Mouse (Mus musculus): ENCODE data around the gene Man2a1.
"Not testable (repeated sequence)": the region's sequence is repeated elsewhere in the genome, so short reads cannot be mapped to it uniquely, and the experiment has no call there.

Man2a1 gene

GRCm38 (mm10) chr17:64754142-64754863, 153.8 kb downstream of the Man2a1 start:
- no peak for DNase-seq (ENCODE audit: extremely low read depth, low read depth)

- DNase-seq (ENCODE audit: extremely low read depth, low read depth), result no peak
Measured at GRCm38 (mm10) chr17:64755191-64755590, 154.7 kb downstream of the Man2a1 start.

- DNase-seq (ENCODE audit: extremely low read depth, low read depth), result not testable (repeated sequence)
Measured at GRCm38 (mm10) chr17:64762651-64763050, 162.1 kb downstream of the Man2a1 start.

GRCm38 (mm10) chr17:64763491-64763890, 163.0 kb downstream of the Man2a1 start:
- DNase-seq (ENCODE audit: extremely low read depth, low read depth), result no peak

GRCm38 (mm10) chr17:64764175-64765122, 163.9 kb downstream of the Man2a1 start:
- DNase-seq (ENCODE audit: extremely low read depth, low read depth), result no peak

- no peak for DNase-seq (ENCODE audit: extremely low read depth, low read depth)
Measured at GRCm38 (mm10) chr17:64765286-64765685, 164.8 kb downstream of the Man2a1 start.

GRCm38 (mm10) chr17:64766507-64766906, 166.0 kb downstream of the Man2a1 start:
- no peak for DNase-seq (ENCODE audit: extremely low read depth, low read depth)

- DNase-seq (ENCODE audit: extremely low read depth, low read depth), result no peak
Measured at GRCm38 (mm10) chr17:64770277-64770676, 169.7 kb downstream of the Man2a1 start.

- no peak for DNase-seq (ENCODE audit: extremely low read depth, low read depth)
Measured at GRCm38 (mm10) chr17:64772611-64773010, 172.1 kb downstream of the Man2a1 start.

GRCm38 (mm10) chr17:64774218-64774617, 173.7 kb downstream of the Man2a1 start:
- no peak for DNase-seq (ENCODE audit: extremely low read depth, low read depth)

GRCm38 (mm10) chr17:64778300-64778699, 177.8 kb downstream of the Man2a1 start:
- DNase-seq (ENCODE audit: extremely low read depth, low read depth), result no peak

GRCm38 (mm10) chr17:64778756-64779155, 178.2 kb downstream of the Man2a1 start:
- DNase-seq (ENCODE audit: extremely low read depth, low read depth), result no peak

- DNase-seq (ENCODE audit: extremely low read depth, low read depth), result no peak
Measured at GRCm38 (mm10) chr17:64780753-64781490, 180.4 kb downstream of the Man2a1 start.

GRCm38 (mm10) chr17:64782307-64782706, 181.8 kb downstream of the Man2a1 start:
- no peak for DNase-seq (ENCODE audit: extremely low read depth, low read depth)

- DNase-seq (ENCODE audit: extremely low read depth, low read depth), result no peak
Measured at GRCm38 (mm10) chr17:64785961-64786360, 185.4 kb downstream of the Man2a1 start.

GRCm38 (mm10) chr17:64788301-64788700, 187.8 kb downstream of the Man2a1 start:
- no peak for DNase-seq (ENCODE audit: extremely low read depth, low read depth)

- no peak for DNase-seq (ENCODE audit: extremely low read depth, low read depth)
Measured at GRCm38 (mm10) chr17:64789175-64789574, 188.6 kb downstream of the Man2a1 start.

- no peak for DNase-seq (ENCODE audit: extremely low read depth, low read depth)
Measured at GRCm38 (mm10) chr17:64792076-64792475, 191.5 kb downstream of the Man2a1 start.

GRCm38 (mm10) chr17:64792623-64793022, 192.1 kb downstream of the Man2a1 start:
- DNase-seq (ENCODE audit: extremely low read depth, low read depth), result no peak

- no peak for DNase-seq (ENCODE audit: extremely low read depth, low read depth)
Measured at GRCm38 (mm10) chr17:64802168-64802955, 201.8 kb downstream of the Man2a1 start.

GRCm38 (mm10) chr17:64802956-64803275, 202.4 kb downstream of the Man2a1 start:
- DNase-seq (ENCODE audit: extremely low read depth, low read depth), result no peak

All from MEL-GATA-1-ER (cell line).